Mouse (Mus musculus) E14TG2a.4 (cell line): Measurements from ENCODE around the gene Ralgps1.

Experiments
- CTCF ChIP-seq: conservative IDR thresholded peaks from 2 replicates; pipeline ENCODE4 v1.5.1; 2014; ENCODE audit warnings: low read length
- POU5F1 ChIP-seq: IDR thresholded peaks from 2 replicates; pipeline ENCODE4 v1.6.1; 2014; ENCODE audit warnings: low read length, borderline replicate concordance

DNA sequence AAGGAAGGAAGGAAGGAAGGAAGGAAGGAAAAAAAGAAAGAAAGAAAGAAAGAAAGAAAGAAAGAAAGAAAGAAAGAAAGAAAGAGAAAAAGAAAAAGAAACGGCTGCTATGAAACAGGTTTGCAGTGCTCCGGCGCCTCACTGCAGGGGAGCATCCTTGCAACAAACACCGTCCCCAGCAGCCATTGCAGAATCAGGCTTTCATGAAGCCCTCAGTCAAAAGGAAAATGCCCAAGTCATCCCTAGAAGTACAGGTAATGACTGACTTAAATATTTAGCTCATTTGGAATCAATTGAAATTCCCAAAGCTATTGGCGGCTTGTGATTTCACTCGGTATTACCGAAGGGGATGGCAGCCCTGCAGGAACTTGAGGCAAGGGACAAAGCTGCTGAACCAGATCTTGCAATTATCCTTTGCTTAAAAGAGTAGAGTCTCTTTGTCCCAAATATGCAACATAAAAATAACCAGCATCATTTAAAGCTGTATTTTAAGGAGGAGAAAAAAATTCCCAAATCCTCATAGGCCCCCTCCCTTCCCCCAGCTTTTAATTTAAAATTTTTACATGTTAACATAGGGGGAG is 285.2 kb downstream of the Ralgps1 start:
- no peak for TF ChIP-seq CTCF
- no peak for TF ChIP-seq POU5F1
